ENCODE assay signal across 11 mouse cellular contexts in genomic region chr12:111354142-111354541, GRCm38 (mm10). TPM values are rescaled to one million over a fixed set of nuclear protein-coding genes. Genes with fewer than 3 reads are reported as not detected.
DNase-seq lines count a peak whose midpoint lies in the region; ATAC-seq and TF ChIP-seq lines count a peak whose summit lies in the region.
"Had no signal": no experiment of that assay in that cellular context is flagged by ENCODE, and none has a peak within 500 bp of the region (broad histone marks: within the 10 kb centered on the region; RNA-seq: fewer than 3 reads in every experiment).

No protein-coding gene starts in this region.

- no peaks in the 10 kb centered on the region for H3K9me3 ChIP-seq in heart, embryonic 13.5 days
- no peaks in the 10 kb centered on the region for H3K9me3 ChIP-seq in lung, embryonic 16.5 days (ENCODE audit: control insufficient read depth, low read length)
- no peaks in the 10 kb centered on the region for H3K9me3 ChIP-seq in intestine, embryonic 15.5 days
- H3K9me3 ChIP-seq in stomach, embryonic 16.5 days (replicated peaks; ENCODE audit: control insufficient read depth, low read length), result no peaks in the 10 kb centered on the region
- H3K9me3 ChIP-seq: embryonic facial prominence, embryonic 13.5 days; limb, embryonic 10.5 days had no signal

- H3K4me3 ChIP-seq in heart, embryonic 13.5 days, result no peak overlapping the region
- no peak overlapping the region for H3K4me3 ChIP-seq in lung, embryonic 16.5 days (ENCODE audit: low read length)
- no peak overlapping the region for H3K4me3 ChIP-seq in lung, adult 2 months (replicated peaks; ENCODE audit: extremely low read depth, low read depth, low read length)
- H3K4me3 ChIP-seq in intestine, embryonic 15.5 days (replicated peaks), result no peak overlapping the region
- no peak overlapping the region for H3K4me3 ChIP-seq in stomach, embryonic 16.5 days (replicated peaks; ENCODE audit: low read length)
- H3K4me3 ChIP-seq: embryonic facial prominence, embryonic 13.5 days; limb, embryonic 10.5 days had no signal

- TF ChIP-seq POLR2A in lung, adult 2 months (IDR thresholded peaks at IDR 0.05; ENCODE audit: borderline replicate concordance, extremely low read depth, low read depth, low read length), result no peak

- TF ChIP-seq CTCF in lung, adult 2 months (IDR thresholded peaks at IDR 0.05; ENCODE audit: insufficient read depth, low read length), result no peak

- peaks cover 7% of the 10 kb centered on the region for H3K36me3 ChIP-seq in heart, embryonic 13.5 days
- no peaks in the 10 kb centered on the region for H3K36me3 ChIP-seq in lung, embryonic 16.5 days (ENCODE audit: control insufficient read depth, insufficient read depth, low read length)
- H3K36me3 ChIP-seq in intestine, embryonic 15.5 days, result no peaks in the 10 kb centered on the region
- no peaks in the 10 kb centered on the region for H3K36me3 ChIP-seq in stomach, embryonic 16.5 days (ENCODE audit: control insufficient read depth, insufficient read depth, low read length)

- ATAC-seq in heart, embryonic 13.5 days (ENCODE audit: extremely low read depth, insufficient number of reproducible peaks, low FRiP score, low TSS enrichment), result no peak
- no peak for ATAC-seq in lung, embryonic 16.5 days (ENCODE audit: low read depth)
- no peak for ATAC-seq in intestine, embryonic 15.5 days
- no peak for ATAC-seq in stomach, embryonic 16.5 days (ENCODE audit: insufficient read depth, low FRiP score)

- H3K9ac ChIP-seq in heart, embryonic 13.5 days, result no peak overlapping the region
- H3K9ac ChIP-seq in lung, embryonic 16.5 days (ENCODE audit: low read length), result no peak overlapping the region
- no peak overlapping the region for H3K9ac ChIP-seq in intestine, embryonic 15.5 days
- H3K9ac ChIP-seq in stomach, embryonic 16.5 days (ENCODE audit: low read length), result no peak overlapping the region
- H3K9ac ChIP-seq: embryonic facial prominence, embryonic 13.5 days had no signal

- H3K4me2 ChIP-seq in heart, embryonic 13.5 days, result no peak overlapping the region
- no peak overlapping the region for H3K4me2 ChIP-seq in lung, embryonic 16.5 days (ENCODE audit: low read depth, low read length)
- no peak overlapping the region; the same call in 1 of the 2 replicates for H3K4me2 ChIP-seq in intestine, embryonic 15.5 days (replicated peaks)
- no peak overlapping the region for H3K4me2 ChIP-seq in stomach, embryonic 16.5 days (ENCODE audit: low read depth, low read length)
- H3K4me2 ChIP-seq: embryonic facial prominence, embryonic 13.5 days had no signal

- WGBS in heart, embryonic 13.5 days, result 77% methylated on average over 5 of the region's 5 CpGs
- 56% methylated on average over 5 of the region's 5 CpGs for WGBS in lung, embryonic 16.5 days
- WGBS in lung, adult 2 months, result 57% methylated on average over 5 of the region's 5 CpGs
- 62% methylated on average over 5 of the region's 5 CpGs for WGBS in intestine, embryonic 15.5 days
- WGBS in stomach, embryonic 16.5 days, result 59% methylated on average over 5 of the region's 5 CpGs

- no peak for DNase-seq in heart, adult 9 months (ENCODE audit: low spot score in 2 of 2)
- no peak for DNase-seq in lung, adult 2 months
- no peak for DNase-seq in thymus, postnatal 0 days (ENCODE audit: low spot score)
- DNase-seq: cerebellum, postnatal 14 days; thymus, postnatal 25 days had no signal

- H3K27ac ChIP-seq in heart, embryonic 13.5 days (replicated peaks), result peak overlapping the region; percentile 2; the same call in 1 of the 2 replicates
- peak overlapping the region; percentile 71 for H3K27ac ChIP-seq in lung, embryonic 16.5 days (ENCODE audit: low read length)
- 0 out of 2 replicates have a peak overlapping the region, but pooled peaks have one; percentile 55 for H3K27ac ChIP-seq in intestine, embryonic 15.5 days
- H3K27ac ChIP-seq in stomach, embryonic 16.5 days (ENCODE audit: low read length), result peak overlapping the region; percentile 61
- H3K27ac ChIP-seq: embryonic facial prominence, embryonic 13.5 days; limb, embryonic 10.5 days had no signal

- no peaks in the 10 kb centered on the region for H3K27me3 ChIP-seq in heart, embryonic 13.5 days (replicated peaks)
- no peaks in the 10 kb centered on the region for H3K27me3 ChIP-seq in lung, embryonic 16.5 days (ENCODE audit: control insufficient read depth, insufficient read depth, low read depth, low read length)
- H3K27me3 ChIP-seq in intestine, embryonic 15.5 days (replicated peaks), result no peaks in the 10 kb centered on the region
- H3K27me3 ChIP-seq in stomach, embryonic 16.5 days (ENCODE audit: control insufficient read depth, insufficient read depth, low read length), result no peaks in the 10 kb centered on the region
- H3K27me3 ChIP-seq: embryonic facial prominence, embryonic 13.5 days had no signal

- H3K4me1 ChIP-seq in heart, embryonic 13.5 days, result peaks cover 70% of the 10 kb centered on the region
- H3K4me1 ChIP-seq in lung, embryonic 16.5 days (replicated peaks; ENCODE audit: control insufficient read depth, insufficient read depth, low read length), result peaks cover 26% of the 10 kb centered on the region
- peaks cover 26% of the 10 kb centered on the region for H3K4me1 ChIP-seq in lung, adult 2 months (ENCODE audit: control insufficient read depth, insufficient read depth, low read length)
- peaks cover 45% of the 10 kb centered on the region for H3K4me1 ChIP-seq in intestine, embryonic 15.5 days (replicated peaks)
- H3K4me1 ChIP-seq in stomach, embryonic 16.5 days (ENCODE audit: control insufficient read depth, insufficient read depth, low read length), result peaks cover 38% of the 10 kb centered on the region

RNA-seq across cellular contexts. Expression of gene Cdc42bpb, which starts 23.4 kb away (rescaled TPM):
- 22.8 and 26.2 TPM in 2 replicates for polyA plus RNA-seq in heart, embryonic 13.5 days (2015; fragmentation: Nextera tagmentation; extraction: Ambion mirVana)
- polyA plus RNA-seq in lung, embryonic 16.5 days (2015; fragmentation: Nextera tagmentation; extraction: Ambion mirVana), result 34.4 and 36.1 TPM in 2 replicates
- polyA plus RNA-seq in lung, adult 2 months (2012; rRNA removed), result 305 and 359 TPM in 2 replicates
- 31.8 and 33.9 TPM in 2 replicates for polyA plus RNA-seq in intestine, embryonic 15.5 days (2015; fragmentation: Nextera tagmentation; extraction: Ambion mirVana)
- 29.3 and 32.9 TPM in 2 replicates for polyA plus RNA-seq in stomach, embryonic 16.5 days (2015; fragmentation: Nextera tagmentation; extraction: Ambion mirVana)
- 4.3 and 4.9 TPM in 2 replicates for polyA plus RNA-seq in thymus, postnatal 0 days (2015; fragmentation: Nextera tagmentation; extraction: Ambion mirVana)

RNA-seq across cellular contexts. Expression of gene Lbhd2, which starts 52.5 kb away (rescaled TPM):
- polyA plus RNA-seq in heart, embryonic 13.5 days (2015; fragmentation: Nextera tagmentation; extraction: Ambion mirVana), result 0.53 and 0.55 TPM in 2 replicates
- 0.79 and 0.80 TPM in 2 replicates for polyA plus RNA-seq in lung, embryonic 16.5 days (2015; fragmentation: Nextera tagmentation; extraction: Ambion mirVana)
- not detected in 2 replicates for polyA plus RNA-seq in lung, adult 2 months (2012; rRNA removed)
- 1.6 and 2.0 TPM in 2 replicates for polyA plus RNA-seq in intestine, embryonic 15.5 days (2015; fragmentation: Nextera tagmentation; extraction: Ambion mirVana)
- 1.4 and 1.6 TPM in 2 replicates for polyA plus RNA-seq in stomach, embryonic 16.5 days (2015; fragmentation: Nextera tagmentation; extraction: Ambion mirVana)
- polyA plus RNA-seq in thymus, postnatal 0 days (2015; fragmentation: Nextera tagmentation; extraction: Ambion mirVana), result 4.8 and 5.9 TPM in 2 replicates
- polyA plus RNA-seq: limb, embryonic 10.5 days had no signal

Comparison
In these comparisons a context has a peak if more than half of its experiments do, and no peak if none do; other contexts are left out.
1. H3K27ac ChIP-seq: peak in every context shown above with its lines; median percentile 71 in lung, embryonic 16.5 days; 61 in stomach, embryonic 16.5 days; 55 in intestine, embryonic 15.5 days; 2 in heart, embryonic 13.5 days.